Mouse (Mus musculus): Measurements from ENCODE around the gene Elovl5. TPM values are rescaled to one million over a fixed set of nuclear protein-coding genes. Genes with fewer than 3 reads are reported as not detected.
"Not testable (repeated sequence)": the region's sequence is repeated elsewhere in the genome, so short reads cannot be mapped to it uniquely, and the experiment has no call there.

Gene Elovl5
- total RNA-seq, 1 experiment from 2014 or later, result 77.5 TPM

DNA sequence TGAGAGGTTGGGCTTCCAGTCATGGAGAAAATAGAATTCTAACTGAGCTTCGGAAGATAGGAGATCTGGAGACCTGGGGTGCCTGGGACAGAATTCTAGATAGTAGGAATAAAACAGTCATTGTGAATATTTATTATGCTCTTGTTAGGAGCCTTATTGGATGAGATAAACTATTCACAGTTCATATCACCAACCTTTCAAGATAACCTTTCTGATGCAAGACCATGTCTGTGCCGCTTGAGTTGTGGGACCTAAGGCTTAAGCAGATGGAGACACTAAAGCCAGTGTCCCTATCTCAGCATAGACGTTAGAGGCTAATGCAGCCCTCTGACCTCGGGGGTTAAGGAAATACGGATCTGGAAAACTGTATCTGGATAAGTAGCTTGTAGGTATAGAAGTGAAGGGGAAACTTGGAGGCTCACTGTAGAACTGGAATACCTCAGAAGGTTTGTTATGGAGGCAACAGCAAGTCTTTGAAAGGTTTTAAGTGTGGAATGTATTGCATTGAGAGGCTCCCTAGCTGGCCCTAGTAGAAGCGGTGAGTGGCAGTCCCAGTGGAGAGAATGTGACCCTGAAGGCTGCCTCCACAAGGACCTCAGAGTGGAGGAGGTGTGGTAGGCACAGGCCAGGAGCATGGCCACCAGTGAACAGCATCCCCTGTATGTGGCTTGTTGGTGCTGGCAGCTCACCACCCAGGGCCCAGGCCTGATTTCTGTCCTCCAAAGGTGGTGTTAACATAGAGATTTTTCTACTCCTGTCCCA, 52.2 kb downstream of the Elovl5 start:
- no peak for ATAC-seq (replicated peaks in 1 of 2; ENCODE audit: insufficient read depth in 1 of 2, low FRiP score in 2 of 2, low TSS enrichment in 1 of 2, low read depth in 1 of 2, poor library complexity in 2 of 2, severe bottlenecking in 2 of 2)

GRCm38 (mm10) chr9:77979000-77979399, 61.8 kb downstream of the Elovl5 start:
- no peak for ATAC-seq (replicated peaks in 1 of 2; ENCODE audit: insufficient read depth in 1 of 2, low FRiP score in 2 of 2, low TSS enrichment in 1 of 2, low read depth in 1 of 2, poor library complexity in 2 of 2, severe bottlenecking in 2 of 2)

DNA sequence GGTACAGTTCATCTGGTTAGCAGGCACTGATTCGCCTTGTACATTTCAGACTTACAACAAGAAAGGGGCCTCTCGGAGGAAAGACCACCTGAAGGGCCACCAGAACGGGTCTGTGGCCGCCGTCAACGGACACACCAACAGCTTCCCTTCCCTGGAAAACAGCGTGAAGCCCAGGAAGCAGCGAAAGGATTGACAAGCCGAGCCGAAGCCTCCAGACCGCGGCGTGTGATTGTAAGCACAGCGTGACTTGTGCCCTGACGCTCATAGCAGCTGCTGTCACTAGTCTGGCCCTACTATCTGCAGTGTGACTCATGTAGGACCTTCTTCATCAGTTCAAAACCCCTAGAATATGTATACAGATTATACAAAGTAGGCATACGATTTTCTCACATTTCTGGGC, 65.5 kb downstream of the Elovl5 start:
- ATAC-seq (replicated peaks in 1 of 2; ENCODE audit: insufficient read depth in 1 of 2, low FRiP score in 2 of 2, low TSS enrichment in 1 of 2, low read depth in 1 of 2, poor library complexity in 2 of 2, severe bottlenecking in 2 of 2), result no peak

- no peak for ATAC-seq (replicated peaks in 1 of 2; ENCODE audit: insufficient read depth in 1 of 2, low FRiP score in 2 of 2, low TSS enrichment in 1 of 2, low read depth in 1 of 2, poor library complexity in 2 of 2, severe bottlenecking in 2 of 2)
Measured at GRCm38 (mm10) chr9:77983521-77983920, 66.4 kb downstream of the Elovl5 start.

DNA sequence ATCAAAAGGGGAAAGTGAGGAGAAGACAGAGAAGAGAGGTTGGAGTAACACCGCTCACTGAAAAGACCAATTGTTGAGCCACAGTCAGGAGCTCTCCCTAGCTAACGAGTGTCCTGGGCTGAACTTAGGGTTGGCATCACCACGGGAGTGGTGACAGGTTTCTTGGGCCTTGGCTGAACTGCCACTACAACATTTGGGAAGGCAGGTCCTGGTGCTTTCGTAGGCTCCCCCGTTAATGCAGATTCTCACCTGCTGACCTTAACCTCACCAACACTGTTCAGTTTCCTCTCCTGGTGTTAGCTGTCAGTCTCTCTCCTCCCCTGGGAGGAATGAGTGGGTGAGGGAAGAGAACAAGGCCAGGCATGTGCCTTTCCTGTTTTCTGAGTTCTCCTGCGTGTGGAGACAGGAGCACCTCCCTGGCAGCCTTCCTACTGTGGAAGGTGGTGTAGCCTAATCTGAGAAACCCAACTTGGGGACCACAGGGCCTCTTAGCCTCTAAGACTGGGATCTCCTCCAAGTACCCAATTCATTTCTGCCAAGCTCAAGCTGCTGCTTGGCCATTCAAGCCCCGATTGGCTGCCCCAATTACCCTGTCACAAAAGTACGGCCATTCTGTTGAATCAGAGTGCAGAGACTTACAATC, 69.1 kb downstream of the Elovl5 start:
- ATAC-seq (replicated peaks in 1 of 2; ENCODE audit: insufficient read depth in 1 of 2, low FRiP score in 2 of 2, low TSS enrichment in 1 of 2, low read depth in 1 of 2, poor library complexity in 2 of 2, severe bottlenecking in 2 of 2), result peak in 1 of 2 experiments; percentile 32; a peak in 1 of 4 replicates

GRCm38 (mm10) chr9:77989626-77990025, 72.5 kb downstream of the Elovl5 start:
- ATAC-seq (replicated peaks in 1 of 2; ENCODE audit: insufficient read depth in 1 of 2, low FRiP score in 2 of 2, low TSS enrichment in 1 of 2, low read depth in 1 of 2, poor library complexity in 2 of 2, severe bottlenecking in 2 of 2), result no peak

DNA sequence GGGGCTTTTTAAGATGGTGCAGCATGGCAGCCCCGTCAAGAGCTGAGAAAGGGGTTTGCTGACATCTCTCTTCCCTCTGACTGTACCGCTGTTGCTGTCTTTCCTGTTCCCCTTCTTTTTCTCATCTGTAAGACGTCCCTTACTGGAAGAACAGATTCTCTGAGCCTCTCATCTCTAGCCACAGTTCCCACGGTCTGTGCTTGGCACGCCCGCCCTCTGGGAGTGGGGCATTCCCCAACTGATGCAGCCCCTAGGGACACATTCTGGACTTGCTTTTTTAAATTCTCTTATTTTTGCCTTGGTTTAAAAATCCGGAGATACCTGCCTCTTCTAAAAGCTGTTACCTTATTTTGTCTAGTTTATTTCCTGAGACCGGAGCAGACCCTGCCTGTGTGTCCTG, 73.1 kb downstream of the Elovl5 start:
- ATAC-seq (replicated peaks in 1 of 2; ENCODE audit: insufficient read depth in 1 of 2, low FRiP score in 2 of 2, low TSS enrichment in 1 of 2, low read depth in 1 of 2, poor library complexity in 2 of 2, severe bottlenecking in 2 of 2), result no peak

- ATAC-seq (replicated peaks in 1 of 2; ENCODE audit: insufficient read depth in 1 of 2, low FRiP score in 2 of 2, low TSS enrichment in 1 of 2, low read depth in 1 of 2, poor library complexity in 2 of 2, severe bottlenecking in 2 of 2), result no peak
Measured at GRCm38 (mm10) chr9:77991650-77992049, 74.5 kb downstream of the Elovl5 start.

DNA sequence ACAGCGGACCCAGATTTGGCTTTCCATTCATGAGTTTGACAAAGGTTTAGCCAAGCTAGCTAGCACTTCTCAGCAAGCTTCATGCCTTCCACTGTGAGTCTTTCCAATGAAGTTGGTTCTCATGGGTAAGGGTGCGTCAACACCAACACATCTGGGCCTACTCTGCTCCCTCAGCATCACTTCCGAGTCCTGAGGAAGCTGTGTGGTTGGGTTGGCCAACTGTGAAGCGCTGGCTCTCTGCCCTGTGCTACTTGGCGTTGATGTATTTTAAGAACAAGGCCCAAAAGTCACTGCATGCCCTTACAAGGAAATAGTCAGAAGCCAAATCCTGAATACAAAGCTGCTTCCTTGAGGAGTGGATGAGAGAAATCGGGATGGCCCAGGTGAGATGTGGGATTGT, 75.1 kb downstream of the Elovl5 start:
- peak; percentile 71 to 76 for ATAC-seq (replicated peaks in 1 of 2; ENCODE audit: insufficient read depth in 1 of 2, low FRiP score in 2 of 2, low TSS enrichment in 1 of 2, low read depth in 1 of 2, poor library complexity in 2 of 2, severe bottlenecking in 2 of 2)

DNA sequence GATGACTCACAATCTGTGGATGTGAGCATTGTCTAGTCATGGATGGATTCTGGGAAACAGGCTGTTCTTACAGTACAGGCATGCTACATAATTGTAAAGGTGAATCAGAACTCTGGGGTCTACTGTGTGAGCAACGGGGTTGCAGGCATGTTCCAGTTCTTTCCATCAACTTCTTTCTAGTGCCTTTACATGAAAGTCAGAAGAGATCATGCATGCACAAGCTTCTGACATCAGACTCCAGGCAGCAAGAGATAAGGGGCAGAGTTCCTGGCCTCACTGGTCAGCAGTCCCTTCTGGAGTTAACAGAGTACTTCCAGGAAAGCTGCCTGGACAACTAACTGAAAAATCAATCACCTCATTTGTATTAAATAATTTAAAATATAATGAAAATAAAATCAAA, 75.9 kb downstream of the Elovl5 start:
- ATAC-seq (replicated peaks in 1 of 2; ENCODE audit: insufficient read depth in 1 of 2, low FRiP score in 2 of 2, low TSS enrichment in 1 of 2, low read depth in 1 of 2, poor library complexity in 2 of 2, severe bottlenecking in 2 of 2), result no peak

GRCm38 (mm10) chr9:77993538-77994255, 76.5 kb downstream of the Elovl5 start:
- not testable (repeated sequence) for ATAC-seq (replicated peaks in 1 of 2; ENCODE audit: insufficient read depth in 1 of 2, low FRiP score in 2 of 2, low TSS enrichment in 1 of 2, low read depth in 1 of 2, poor library complexity in 2 of 2, severe bottlenecking in 2 of 2)

DNA sequence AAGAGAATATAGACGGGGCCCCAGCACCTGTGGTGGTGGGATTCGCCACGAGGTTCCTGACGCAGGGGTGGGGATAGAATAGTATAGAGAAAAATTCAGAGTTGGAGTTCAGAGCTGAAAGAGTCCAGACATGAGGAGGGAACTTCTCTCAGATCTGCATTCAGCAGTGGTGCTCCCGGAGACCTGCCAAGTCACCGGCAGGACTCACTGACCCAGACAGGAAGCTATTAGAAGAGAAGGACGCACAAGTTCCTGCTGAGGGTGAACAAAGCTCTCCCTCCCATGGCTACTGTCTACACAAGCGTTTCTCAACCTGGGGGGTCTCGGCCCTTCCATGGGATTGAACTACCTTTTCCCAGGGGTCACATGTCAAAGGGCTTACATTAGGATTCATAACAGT, 78.1 kb downstream of the Elovl5 start:
- peak; percentile 47 to 71; a peak in 2 of 4 replicates for ATAC-seq (replicated peaks in 1 of 2; ENCODE audit: insufficient read depth in 1 of 2, low FRiP score in 2 of 2, low TSS enrichment in 1 of 2, low read depth in 1 of 2, poor library complexity in 2 of 2, severe bottlenecking in 2 of 2)

- no peak for ATAC-seq (replicated peaks in 1 of 2; ENCODE audit: insufficient read depth in 1 of 2, low FRiP score in 2 of 2, low TSS enrichment in 1 of 2, low read depth in 1 of 2, poor library complexity in 2 of 2, severe bottlenecking in 2 of 2)
Measured at GRCm38 (mm10) chr9:78000586-78001500, 83.7 kb downstream of the Elovl5 start.

- ATAC-seq (replicated peaks in 1 of 2; ENCODE audit: insufficient read depth in 1 of 2, low FRiP score in 2 of 2, low TSS enrichment in 1 of 2, low read depth in 1 of 2, poor library complexity in 2 of 2, severe bottlenecking in 2 of 2), result no peak
Measured at GRCm38 (mm10) chr9:78003278-78003677, 86.1 kb downstream of the Elovl5 start.

DNA sequence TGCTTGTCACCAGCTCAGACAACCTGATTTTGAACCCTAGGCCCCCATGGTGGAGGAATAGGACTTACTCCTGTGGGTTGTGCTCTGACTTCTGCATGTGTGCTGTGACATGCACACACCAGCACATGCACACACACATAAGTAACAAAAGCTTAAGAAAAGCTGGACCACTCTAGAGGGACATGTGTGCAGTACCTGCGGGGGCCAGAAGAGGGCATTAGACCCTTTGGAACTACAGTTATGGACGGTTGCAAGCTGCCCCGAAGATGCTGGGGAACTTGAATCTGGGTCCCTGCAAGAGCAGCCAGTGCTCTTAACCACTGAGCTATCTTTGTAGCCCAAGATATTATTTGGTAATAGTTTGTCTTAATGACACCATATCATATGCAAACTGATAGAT, 88.3 kb downstream of the Elovl5 start:
- ATAC-seq (replicated peaks in 1 of 2; ENCODE audit: insufficient read depth in 1 of 2, low FRiP score in 2 of 2, low TSS enrichment in 1 of 2, low read depth in 1 of 2, poor library complexity in 2 of 2, severe bottlenecking in 2 of 2), result peak in 1 of 2 experiments; percentile 33; a peak in 2 of 4 replicates

- peak; percentile 39 to 75; a peak in 3 of 4 replicates for ATAC-seq (replicated peaks in 1 of 2; ENCODE audit: insufficient read depth in 1 of 2, low FRiP score in 2 of 2, low TSS enrichment in 1 of 2, low read depth in 1 of 2, poor library complexity in 2 of 2, severe bottlenecking in 2 of 2)
Measured at GRCm38 (mm10) chr9:78006209-78007001, 89.2 kb downstream of the Elovl5 start.

GRCm38 (mm10) chr9:78009382-78009781, 92.2 kb downstream of the Elovl5 start:
- ATAC-seq (replicated peaks in 1 of 2; ENCODE audit: insufficient read depth in 1 of 2, low FRiP score in 2 of 2, low TSS enrichment in 1 of 2, low read depth in 1 of 2, poor library complexity in 2 of 2, severe bottlenecking in 2 of 2), result no peak
